Mouse (Mus musculus): ENCODE results near the gene Amz1. TPM values are rescaled to one million over a fixed set of nuclear protein-coding genes. Genes with fewer than 3 reads are reported as not detected.

Gene Amz1
- total RNA-seq, 4 experiments from 2014 or later = 0.59 to 1.8 (median 1.2) TPM

DNA sequence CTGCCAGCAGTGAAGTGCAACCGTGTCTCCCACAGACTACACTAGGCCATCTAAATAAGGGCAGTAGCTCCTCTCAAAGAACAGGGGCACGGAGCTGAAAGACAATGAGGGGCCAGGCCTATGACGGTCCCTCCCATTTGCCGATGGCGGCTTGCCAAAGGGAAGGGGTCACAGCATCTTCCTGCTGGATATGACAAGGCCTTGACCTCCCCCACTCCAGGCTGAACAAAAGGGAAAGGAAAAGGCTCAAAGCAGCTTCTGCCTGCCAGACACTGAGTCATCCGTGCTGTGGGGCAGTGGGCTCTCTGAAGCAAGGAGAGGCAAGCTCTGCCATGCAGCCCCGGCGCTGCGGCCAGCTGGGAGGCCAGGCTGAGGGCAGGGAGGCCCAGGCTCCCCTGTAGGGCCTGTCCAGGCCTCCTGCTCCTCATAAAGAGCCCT, 43.8 kb downstream of the Amz1 start:
- DNase-seq = peak; percentile 92

DNA sequence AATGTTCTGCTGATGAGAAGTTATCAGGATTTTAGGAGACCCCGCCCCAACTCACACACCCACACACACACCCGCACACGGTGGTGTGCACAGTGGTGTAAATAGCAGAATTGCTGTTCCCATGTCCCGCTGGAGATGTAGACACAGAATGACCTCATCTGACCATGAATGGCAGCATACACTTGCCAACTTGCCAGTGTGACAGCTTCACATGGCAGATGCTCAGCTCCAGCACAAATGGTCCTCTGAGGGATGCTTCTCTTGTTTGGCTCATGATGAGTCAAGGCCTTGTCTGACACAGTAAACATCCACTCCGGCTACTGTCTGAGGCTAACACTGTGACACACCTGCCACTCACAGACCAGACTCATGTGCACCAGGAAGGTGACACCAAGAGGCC, 44.4 kb downstream of the Amz1 start:
- DNase-seq = peak; percentile 58

DNA sequence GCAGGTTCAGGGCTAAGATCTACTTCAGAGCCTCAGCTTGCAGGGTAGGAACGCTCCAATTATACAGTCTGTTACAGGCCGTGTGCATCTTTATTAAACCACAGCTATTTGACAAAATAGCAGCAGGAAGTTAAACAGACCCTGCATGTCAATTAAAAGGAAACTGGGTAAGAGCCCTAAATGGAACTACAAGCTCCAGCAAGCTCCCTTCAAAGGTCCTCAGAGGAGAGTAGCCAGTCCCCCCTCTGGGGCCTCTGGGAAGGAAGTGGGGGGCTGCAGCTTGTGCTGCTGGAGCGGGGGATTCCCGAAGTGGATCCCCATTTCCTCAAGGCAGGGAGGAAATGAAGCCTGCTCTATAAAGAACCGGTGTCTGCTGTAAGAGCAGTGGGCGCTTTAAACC, 47.7 kb downstream of the Amz1 start:
- no peak for DNase-seq

DNA sequence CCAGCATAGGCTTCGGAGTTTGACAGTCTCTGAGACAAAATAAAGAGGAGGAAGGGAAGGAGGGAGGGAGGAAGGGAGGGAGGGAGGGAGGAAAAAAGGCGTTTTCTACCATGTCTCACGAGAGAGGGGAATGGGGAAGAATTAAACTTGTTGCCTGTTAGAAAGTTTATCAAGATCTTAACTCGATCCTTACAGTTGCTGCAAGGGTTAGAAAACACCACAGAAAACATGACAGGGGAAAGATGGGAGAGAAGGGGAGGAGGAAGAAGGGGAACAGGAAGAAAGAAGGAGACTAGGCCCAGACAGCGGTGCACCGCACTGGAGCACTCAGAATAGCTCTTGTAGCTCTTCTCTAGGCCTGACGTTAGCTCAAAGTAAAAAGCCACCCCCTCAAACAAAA, 48.2 kb downstream of the Amz1 start:
- DNase-seq = no peak

DNA sequence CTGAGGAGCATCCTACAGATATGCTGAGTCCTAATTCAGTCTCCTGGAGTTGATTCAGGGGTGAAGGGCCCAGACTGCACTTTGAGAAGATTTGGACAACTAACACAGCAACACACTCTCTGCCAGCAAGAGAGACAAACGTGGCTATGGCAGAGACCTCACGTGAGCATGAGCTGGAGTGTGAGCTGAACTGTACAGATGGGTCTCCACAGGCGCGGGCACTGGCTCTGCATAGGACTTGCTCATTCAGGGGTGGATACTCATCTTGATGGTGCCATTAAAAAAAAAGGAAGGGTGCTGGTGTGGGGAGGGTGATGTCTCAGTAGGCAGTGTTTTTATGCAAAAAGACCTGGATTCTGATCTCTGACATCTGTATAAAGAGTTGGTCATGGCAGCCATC, 51.2 kb downstream of the Amz1 start:
- no peak for DNase-seq

DNA sequence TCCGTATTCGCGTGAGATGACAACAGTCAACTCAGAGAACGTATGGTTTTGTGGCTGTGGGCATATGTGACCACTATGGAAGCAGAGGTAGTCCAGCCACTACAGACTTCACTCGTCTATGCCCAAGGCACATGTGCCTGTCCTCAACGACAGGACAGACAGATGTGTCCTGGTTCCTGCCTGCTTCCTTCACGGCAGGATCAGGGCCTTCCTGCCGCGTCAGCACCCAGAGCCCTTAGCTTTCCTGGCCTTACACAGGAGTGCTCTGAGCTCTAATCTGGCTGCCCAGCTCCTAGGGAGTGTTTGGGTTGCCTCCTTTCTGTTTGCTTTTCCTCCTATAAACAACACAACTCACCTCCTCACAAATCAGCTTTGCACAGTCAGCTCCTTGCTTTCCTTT, 53.0 kb downstream of the Amz1 start:
- DNase-seq = no peak

DNA sequence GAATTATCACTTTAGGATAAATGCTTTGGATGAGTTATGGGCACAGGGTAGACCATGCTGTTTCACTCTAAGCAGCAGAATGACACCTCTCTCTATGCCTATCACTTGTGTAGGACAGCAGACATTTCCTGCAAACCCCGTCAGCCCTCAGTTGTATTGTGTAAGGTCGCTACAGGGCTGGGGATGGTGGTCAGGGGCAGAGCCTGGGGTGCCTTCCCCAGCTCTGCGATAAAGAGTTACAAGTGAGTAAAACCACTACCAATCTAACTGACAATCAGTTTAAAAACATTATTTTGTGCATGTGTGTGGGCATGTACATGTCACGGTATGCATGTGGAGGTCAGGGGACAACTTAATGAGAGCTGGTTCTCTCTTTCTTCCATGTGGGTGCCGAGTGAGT, 57.2 kb downstream of the Amz1 start:
- DNase-seq = no peak

DNA sequence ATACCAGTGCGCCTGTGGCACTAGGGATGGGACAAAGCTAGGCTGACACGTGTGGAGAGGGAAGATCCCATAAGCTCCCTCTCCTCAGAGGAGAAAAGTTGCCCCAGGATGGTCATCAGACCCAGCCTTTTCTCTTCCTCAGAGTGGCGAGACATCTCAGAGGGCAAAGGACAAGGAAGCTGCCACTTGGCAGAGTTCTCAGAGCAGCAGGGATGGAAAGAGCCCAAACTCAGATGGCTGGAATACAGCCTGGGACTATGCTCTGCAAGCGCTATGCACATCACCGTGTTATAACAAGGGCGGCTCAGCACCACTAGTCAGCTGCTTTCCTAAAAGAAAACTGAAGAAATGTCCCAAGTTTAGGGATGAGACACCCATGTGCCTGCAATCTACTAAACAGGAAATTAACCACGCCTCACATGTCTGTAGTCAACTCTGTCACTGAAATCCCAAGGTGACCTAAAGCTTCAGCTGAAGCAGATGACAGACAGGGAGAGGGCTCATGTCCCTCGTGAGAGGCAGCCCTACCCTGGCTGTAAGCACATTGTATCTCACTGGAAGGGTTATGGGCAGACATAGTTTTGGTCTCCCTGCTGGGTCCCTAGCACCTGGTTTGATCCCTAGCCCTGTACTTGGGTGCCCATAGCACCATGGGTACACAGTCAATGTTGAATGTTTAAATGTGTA, 58.1 kb downstream of the Amz1 start:
- DNase-seq = no peak

DNA sequence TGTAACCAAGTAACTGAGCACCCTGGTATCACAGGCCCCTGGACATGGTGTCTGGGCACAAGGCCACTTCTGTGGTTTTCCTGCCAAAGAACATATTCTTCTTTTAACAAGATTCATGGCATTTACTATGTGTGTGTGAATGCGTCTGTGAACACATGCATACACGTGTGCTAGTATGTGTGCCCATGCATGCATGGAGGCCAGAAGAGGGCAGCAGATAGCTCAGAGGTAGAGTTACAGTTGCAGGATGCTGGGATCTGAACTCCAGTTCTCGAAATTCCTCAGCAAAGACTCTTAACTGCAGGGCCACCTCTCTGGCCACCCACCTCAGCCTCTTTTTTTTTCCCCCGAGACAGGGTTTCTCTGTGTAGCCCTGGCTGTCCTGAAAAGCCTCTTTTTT, 59.6 kb downstream of the Amz1 start:
- no peak for DNase-seq

DNA sequence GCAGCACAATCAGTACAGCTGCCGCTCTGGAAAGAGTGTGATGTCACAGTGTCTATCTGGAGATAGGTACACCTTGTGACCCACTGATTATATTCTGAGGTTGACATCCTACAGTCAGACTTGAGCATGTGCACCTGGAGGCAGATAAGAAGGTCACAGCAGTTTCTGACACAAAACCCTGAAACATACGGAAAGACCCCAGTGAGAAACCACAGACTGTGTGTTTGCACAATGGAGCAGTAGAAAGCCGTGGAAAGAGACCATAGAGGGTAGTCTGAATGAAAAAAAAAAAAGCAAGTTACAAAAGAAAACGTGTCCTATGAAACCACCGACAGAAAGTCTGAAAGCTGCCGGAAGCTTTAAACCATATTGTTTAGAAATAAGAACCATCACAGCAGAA, 60.4 kb downstream of the Amz1 start:
- DNase-seq = no peak

DNA sequence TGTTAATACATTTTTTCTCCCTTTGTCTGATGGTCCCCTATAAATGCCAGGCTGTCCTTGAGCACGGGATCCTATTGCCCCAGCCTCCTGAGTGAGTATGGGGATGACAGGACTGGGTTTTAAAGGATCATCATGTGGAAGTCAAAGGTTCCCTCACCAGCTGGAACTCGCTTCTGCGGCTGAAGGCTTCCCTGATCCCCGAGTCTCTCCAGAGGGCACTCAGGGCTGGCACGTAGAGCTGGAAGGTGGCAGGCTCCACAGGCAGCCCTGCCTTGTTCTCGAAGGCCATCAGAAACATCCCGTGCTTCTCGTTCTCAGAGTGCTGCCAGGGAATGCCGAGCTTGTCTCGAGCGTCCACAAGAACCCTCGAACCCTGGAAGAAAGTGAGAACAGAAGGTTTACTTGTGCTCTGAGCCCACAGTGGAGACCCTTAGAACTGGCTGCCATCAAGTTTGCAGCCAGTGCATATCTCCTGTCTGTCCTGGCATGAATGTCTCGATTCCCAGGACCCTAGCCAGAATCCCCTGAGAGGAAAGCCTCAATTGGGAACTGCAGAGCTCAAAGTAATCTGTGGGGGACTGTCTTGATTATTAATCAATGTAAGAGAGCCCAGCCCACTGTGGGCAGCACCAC, 61.4 kb downstream of the Amz1 start:
- no peak for DNase-seq

DNA sequence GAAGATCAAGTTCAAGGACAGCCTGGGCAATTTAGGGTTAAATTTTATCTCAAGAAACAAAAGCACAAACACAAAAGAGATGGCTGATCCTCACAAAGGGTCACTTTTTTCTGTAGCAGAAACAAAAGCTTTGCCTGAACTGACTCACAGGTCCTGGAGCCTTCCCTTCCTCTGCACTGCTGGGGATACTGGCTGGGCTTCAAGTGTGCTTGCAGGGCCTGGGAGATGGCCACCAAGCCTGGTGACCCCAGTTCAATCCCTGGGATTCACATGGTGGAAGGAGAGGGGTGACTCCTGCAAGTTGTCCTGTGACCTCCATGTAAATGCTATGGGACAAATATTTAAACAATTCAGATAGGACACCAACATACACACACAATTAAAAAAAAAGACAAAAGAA, 65.6 kb downstream of the Amz1 start:
- DNase-seq = no peak

DNA sequence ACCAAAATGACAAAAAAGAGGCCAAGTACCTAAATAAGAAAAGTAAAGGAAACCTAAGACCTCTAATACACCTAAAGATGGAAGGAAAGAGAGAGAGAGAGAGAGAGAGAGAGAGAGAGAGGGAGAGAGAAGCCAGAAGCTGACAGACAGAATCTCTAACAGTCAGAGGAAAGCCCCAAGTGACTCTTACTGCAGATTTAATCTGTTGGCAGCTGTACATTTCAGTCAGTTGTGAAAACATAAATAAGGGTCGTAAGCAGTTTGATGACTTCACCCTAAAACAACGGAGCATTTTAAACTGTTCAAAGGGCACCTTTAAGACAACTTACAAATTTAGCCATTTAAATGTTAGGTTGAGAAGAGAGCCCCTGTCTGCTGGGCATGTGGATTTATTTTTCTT, 66.5 kb downstream of the Amz1 start:
- DNase-seq = no peak

DNA sequence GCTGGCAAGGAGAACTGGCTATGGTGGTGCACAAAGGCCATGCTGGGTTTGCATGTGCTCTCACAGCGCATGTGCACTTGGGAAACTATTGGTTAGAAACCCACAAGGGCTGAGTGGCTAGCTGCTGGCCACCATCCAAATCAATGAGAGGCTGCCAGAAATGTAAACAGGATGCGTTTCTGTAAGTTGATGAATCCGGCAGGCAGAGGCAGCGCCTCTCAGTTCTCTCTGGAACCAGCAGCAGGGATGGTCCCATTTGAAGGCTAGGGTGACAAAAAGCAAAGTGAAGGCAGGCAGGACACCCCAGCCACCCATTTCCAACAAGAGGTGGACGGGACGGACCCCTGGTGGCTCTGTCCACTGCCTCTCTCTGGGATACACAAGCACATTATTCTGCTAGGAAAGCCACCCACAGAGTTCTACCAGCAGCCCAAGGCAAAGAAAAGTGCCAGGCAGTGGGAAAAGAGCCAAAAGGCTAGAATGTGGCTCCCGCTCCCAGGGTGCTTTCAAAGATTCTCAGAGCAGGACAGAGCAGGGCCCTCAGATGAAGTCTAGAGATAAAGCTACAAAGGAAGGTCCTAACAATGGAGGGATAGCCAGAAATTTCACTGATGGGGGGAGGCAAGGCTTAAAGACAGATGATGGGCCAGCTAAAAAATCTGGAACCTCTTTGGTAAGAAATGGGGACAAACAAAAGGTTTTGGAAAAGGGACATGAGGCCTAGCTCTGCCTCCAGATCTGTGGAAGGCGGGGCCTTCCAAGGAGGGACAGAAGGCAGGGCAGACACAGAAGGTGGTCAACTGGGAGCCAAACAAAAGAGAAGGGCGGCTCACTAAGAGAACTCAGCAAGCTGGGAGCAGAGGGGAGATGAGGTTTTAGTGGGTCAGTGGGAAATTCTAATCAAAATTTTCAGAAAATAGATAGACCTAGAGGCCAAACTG, 67.3 kb downstream of the Amz1 start:
- DNase-seq = peak; percentile 42

DNA sequence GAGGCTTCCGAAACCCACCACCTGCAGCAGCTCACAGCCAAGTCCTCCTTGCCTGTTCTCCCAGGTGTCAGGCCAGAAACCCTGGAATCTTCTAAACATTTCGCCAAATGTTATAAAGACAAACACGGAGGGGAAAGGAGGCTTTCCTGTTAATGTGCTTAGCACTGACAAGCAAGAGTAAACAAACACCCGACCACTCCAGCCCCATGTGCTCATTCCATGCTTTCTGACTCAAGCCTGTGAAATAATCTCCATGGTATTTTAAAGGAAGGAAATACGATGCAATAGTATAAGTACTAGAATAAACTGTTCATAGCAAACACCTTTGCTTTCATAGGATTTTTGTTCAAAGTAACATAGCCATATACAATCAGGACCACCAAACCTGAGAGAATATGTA, 68.3 kb downstream of the Amz1 start:
- DNase-seq = no peak

DNA sequence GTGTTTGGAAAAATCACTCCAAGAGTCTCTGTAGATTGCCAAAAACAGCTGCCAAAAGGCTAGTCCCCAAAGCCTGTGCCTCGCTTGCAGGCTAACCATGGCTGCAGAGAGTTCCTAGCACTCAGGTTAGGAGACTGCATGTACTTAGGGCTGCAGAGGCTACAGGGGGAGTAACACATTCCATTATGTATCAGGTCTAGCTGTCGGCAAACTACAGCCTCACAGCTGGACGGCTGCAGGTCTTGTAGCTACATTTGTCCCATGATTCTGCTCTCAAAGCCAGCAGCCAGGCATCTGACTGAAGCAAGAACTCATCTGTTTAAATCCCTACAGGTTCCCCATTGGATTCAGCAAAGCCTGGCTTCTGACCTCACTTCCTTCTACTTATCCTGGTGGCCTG, 70.8 kb downstream of the Amz1 start:
- DNase-seq = no peak

DNA sequence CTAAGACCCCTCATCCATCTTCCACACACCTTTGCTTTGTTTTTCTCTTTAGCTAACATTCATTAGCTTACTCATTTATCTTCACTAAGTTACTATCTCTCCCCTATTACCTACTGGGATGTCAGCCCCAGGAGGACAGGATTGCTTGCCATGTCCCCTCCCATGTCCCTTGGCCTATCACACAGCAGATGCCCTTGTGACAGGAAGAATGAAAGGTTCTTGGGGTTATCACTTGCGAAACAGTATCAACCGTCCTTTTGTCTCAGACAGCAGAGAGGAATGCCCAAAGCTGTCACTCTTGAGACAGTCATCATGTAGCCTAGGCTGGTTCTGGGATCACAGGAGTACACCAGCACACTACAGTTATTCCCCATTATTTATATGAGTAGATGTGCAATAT, 71.2 kb downstream of the Amz1 start:
- DNase-seq = no peak

DNA sequence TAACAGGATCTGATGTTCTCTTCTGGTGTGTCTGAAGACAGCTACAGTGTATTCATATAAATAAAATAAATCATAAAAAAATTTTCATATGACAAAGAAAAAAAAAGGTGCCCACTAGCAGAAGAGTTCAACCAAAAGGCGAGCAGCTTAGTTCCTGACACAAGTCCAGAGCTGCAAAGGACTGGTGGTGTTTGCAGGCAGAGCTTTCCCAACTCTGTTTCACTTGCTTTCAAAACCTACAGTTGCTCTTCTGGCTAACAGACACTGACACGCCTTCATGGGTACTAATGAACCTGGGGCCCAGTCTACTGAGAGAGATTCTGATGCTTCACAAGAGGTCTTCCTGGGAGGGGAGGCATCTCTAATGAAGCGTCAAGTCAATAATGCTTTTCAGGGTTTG, 72.1 kb downstream of the Amz1 start:
- DNase-seq = no peak

DNA sequence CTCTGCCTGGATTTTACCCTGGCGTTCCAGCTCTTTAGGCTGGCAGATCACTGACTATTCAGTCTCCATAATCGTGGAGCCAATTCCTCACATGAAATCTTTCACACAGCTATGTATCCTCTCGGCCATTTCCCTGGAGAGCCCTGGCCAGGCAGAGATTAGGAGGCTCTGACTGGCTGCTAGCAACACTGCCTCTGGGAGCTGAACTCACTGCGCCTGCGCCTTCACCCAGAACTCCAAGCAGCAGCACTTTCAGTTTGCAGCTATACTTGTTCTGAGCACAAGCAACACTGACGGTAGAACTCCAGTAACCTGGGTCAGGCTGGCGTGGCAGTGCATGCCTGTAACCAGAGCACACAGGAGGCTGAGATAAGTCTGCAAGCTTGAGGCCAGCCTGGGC, 74.2 kb downstream of the Amz1 start:
- DNase-seq = no peak

DNA sequence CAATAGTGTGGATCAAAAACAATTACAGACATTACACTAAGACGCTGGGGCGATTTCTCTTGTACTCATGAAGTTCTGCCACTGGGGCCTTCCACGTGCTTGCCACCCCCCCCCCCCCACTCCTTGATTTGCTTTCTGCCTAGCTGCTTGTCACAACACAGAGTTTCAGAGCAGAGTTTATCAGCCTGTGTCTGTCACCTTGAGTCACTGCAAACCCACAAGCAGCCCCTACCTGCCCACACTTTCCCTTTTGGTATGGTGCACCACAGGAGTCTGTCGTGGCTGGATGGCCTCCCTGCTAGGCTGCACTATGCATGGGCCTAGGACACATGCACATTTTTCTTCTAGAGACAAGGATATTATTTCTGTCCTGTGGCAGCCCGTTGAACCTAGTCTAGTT, 74.8 kb downstream of the Amz1 start:
- no peak for DNase-seq

DNA sequence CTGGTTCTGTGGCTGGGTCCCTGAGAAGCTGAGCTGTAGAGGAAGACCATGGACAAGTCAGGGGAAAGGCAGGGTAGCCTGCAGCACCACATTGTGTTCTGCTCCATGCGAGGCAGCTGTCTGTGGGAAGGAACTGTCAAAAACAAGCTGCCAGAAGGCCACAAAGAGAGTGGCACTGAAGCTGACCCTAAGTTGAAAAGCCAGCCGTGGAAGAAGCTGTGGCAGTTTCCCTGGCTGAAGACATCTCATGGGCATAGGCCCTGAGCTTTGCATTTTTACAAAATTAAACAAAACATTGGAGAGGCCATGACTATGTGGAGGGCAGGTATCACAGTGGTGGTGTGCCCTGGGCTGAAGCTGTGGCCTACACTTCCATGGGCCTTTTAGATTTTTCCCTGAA, 75.3 kb downstream of the Amz1 start:
- no peak for DNase-seq

DNA sequence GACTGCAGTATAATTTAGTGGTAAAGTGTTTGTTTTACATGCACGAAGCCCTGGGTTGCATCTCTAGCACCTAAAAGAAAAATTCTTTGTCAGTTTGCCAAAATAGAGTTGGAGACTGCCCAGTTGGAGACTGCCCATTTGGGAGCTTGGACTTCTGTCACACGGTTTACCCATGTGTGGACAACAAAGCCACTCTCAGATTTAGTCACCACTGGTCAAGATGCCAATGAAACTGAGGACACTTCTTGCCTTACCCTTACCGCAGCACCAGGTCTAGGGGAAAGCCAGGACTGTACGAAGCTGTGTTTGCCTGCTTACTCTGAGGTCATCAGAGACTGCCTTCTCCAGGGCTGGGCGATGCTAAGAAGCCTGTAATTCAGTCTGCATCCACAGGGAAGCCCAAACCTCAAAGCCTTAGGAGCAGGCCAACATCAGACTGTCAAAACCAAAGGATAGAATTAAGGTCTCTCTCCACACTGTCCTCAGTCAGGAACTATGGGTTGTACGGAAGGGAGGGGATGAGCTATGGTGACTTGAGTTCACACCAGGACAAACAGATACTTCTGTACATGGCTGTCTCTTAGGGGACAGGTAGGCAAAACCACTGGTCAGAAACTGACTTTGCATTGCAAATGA, 76.5 kb downstream of the Amz1 start:
- DNase-seq = peak; percentile 41

DNA sequence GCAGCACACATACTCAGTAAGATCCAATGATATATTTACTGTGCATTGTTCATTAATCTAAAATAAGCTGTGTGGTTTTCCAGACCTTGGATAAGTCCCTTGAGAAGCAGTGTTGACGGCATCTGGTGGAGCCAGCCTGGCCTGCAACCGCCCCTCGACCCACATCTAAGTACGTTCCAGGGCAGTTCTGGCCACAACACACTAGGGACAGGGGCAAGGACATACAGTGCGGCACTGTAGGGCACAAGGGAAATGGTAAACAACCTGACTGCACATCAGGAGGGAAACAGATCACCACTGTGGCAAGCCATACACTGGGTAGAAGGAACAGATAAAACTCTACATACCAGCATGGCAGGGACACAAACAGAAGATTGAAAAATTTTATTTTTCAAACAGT, 77.9 kb downstream of the Amz1 start:
- DNase-seq = no peak

Measured in adrenal gland, adult 8-10 months (tissue).